Mouse (Mus musculus): Measurements from ENCODE around the gene Smg6.
A peak's percentile ranks its signal among the peaks of the same experiment; 100 is the strongest.

Smg6 gene

DNA sequence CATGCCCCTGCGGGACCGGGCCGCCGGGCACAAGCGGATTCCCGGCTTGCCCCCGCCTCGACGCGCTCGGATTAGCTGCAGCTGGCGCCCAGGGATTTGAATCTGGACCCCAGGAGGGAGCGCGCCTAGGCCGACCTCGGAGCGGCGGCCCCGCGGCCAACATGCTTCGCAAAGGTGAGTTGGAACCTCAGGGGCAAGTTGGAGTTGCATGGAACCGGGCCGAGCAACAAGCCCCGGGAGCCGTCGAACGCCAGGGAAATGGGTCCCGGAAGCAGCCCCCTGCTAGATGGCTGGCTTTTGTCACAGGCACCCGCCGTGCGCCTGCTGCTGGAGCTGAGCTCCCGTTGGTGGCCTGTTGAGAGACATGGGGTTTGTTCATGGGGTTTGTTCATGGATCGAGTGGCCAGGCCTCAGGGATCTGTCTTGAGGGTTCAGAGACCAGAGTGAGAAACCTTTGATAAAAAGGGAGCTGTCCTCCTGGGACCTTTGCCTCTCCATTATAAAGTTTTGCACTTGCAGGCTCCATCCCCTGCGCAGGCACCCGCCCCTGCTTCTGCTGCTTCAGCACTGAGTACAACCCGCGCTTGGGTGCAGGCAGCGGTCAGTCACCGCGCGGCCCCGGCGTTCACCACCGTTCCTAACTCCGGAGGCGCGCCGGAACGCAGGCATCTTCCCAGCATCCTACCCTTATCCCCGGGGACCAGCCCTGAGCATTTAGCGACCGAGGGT, 268.7 kb downstream of the Smg6 start:
- no peak for DNase-seq

- DNase-seq: peak; percentile 53
Measured at GRCm38 (mm10) chr11:75194850-75195461, 269.3 kb downstream of the Smg6 start.

GRCm38 (mm10) chr11:75196131-75196530, 270.5 kb downstream of the Smg6 start:
- DNase-seq: no peak

DNA sequence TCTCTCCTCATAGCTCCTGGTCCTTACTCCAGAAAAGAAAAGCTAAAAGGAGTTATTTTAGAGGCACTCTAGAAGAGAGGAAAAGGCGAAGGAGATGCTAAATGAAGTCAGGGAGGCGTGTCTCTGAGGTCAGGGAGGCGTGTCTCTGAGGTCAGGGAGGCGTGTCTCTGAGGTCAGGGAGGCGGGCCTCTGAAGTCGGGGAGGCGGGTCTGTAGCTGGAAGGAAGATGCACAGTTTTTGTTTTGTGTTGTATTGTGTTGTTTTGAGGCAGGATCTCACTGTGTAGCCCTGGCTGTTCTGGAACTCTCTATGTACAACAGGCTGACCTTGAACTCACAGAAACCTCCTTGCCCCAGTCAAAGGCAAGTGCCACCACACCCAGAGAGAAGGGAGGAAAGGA, 272.3 kb downstream of the Smg6 start:
- no peak for DNase-seq

GRCm38 (mm10) chr11:75198792-75199191, 273.2 kb downstream of the Smg6 start:
- no peak for DNase-seq

GRCm38 (mm10) chr11:75199951-75200350, 274.3 kb downstream of the Smg6 start:
- DNase-seq: no peak

- no peak for DNase-seq
Measured at GRCm38 (mm10) chr11:75200935-75201334, 275.3 kb downstream of the Smg6 start.

DNA sequence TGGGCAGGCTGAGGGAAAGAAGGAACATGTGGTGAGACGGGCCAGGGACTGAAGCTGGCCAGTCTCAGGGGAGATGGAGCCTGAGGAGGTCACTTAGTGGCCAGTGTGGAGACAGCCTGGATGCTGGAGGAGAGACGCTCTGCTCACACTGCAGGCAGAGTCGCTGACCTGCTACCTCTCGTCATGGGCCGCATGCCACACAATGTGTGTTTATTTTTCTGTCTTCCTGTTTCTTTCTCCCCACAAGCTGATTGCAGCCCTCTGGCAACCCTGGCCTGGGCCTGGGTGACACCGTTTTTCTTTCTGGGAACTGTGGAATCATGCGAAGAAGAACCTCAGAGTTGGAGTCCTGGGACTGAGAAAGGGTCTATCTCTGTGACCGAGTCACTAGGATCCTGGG, 276.1 kb downstream of the Smg6 start:
- peak; percentile 15 for DNase-seq

- no peak for DNase-seq
Measured at GRCm38 (mm10) chr11:75203926-75204325, 278.3 kb downstream of the Smg6 start.

- no peak for DNase-seq
Measured at GRCm38 (mm10) chr11:75204472-75204871, 278.8 kb downstream of the Smg6 start.

DNA sequence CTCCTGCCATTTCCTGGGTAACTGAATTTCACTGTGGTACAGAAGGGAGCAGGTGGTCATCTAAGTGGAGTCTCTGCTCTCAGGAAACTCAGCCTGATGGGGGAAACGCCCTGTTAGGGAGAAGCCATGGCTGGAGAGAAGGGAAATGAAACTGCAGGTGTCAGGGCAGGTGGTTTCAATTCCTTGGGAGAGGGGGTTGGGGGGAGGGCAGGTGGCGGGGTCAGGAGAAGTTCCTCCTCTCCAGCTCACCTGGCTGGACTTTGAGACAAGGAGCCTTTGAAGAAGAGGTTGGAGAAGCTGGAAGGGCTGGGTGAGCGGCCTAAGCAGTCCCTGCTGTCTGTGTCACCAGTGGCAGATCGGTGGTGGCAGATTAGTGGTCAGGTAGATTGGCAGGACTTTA, 280.7 kb downstream of the Smg6 start:
- DNase-seq: no peak

DNA sequence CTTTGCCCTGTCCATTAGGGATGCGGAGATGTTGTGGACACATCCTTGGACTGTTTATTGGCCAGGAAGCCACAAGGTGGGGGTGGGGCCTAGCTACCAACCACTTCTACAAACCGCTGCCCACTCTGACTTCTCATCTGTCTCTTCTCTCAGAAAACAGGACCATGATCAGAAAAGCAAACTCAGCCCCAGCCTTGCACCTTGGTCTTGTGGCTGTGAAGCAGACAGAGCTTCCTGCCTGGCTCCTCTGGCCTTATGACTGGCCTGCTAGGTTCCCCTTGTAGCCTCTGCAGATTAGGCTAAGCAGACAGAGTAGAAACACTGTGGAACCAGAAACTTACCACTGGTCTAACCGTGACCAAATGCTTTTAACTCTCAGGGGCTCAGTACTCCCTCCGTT, 283.7 kb downstream of the Smg6 start:
- no peak for DNase-seq

GRCm38 (mm10) chr11:75210093-75210492, 284.5 kb downstream of the Smg6 start:
- no peak for DNase-seq

- no peak for DNase-seq
Measured at GRCm38 (mm10) chr11:75210755-75211154, 285.1 kb downstream of the Smg6 start.

- no peak for DNase-seq
Measured at GRCm38 (mm10) chr11:75212031-75212667, 286.5 kb downstream of the Smg6 start.

DNA sequence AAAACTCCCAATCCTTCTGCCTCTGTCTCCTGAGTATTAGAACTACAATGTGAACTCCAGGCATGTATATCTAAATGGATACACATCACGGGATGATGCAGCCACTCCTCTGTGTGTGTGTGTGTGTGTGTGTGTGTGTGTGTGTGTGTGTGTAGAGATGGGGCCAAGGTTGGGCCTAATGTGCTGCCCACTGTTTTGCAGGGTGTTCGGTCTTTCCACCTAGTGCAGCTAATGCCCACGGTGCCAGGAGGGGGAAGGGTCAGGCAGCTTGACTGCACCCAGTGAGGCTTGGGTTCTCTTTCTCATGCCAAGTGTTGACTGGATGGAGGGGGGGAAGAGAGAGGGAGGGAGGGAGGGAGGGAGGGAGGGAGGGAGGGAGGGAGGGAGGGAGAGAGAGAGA, 287.3 kb downstream of the Smg6 start:
- DNase-seq: peak; percentile 16

- peak; percentile 84 for DNase-seq
Measured at GRCm38 (mm10) chr11:75213372-75214080, 287.9 kb downstream of the Smg6 start.
